Mouse (Mus musculus) heart, adult 8-10 months (tissue): Measurements from ENCODE around the gene Opa1. TPM values are rescaled to one million over a fixed set of nuclear protein-coding genes. Genes with fewer than 3 reads are reported as not detected.

Experiments used
- DNase-seq: peaks from one replicate; pipeline ENCODE4 v3.0.0; 2022; ENCODE audit warnings: low spot score
- total RNA-seq, 4 experiments: library from RNA; stranded (reverse); gene quantifications; 2 replicates each; pipeline ENCODE4 v1.2.4; 2022

The Opa1 gene
- total RNA-seq, 4 experiments from 2014 or later, result 148 to 189 (median 170) TPM

DNA sequence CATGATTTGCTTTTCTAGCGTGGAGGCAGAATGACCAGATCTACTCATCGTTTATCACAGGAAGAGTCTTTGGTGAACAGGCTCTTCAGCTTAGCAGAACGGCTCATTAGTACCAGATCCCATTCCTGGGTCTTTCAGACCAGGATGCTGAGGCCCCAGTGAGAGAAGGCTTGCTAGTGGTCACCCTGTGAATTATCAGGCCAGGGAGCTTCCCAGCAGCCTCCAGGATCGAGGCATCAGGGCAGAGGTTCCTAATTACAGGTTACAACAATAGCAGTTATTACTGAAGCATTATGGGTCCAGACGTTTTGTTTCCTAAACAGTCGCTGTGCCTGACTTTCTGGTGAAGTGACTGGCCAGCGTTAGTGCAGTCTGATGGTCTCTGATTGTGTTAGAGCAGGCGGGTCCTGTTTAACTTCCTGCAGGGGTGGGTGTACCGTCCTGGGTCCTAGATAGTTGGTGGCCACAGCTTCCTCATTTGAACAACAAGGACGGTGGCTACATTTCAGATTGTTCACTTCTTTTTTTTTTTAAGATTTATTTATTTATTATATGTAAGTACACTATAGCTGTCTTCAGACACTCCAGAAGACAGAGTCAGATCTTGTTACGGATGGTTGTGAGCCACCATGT lies 110.2 kb downstream of the Opa1 start:
- DNase-seq, result no peak

DNA sequence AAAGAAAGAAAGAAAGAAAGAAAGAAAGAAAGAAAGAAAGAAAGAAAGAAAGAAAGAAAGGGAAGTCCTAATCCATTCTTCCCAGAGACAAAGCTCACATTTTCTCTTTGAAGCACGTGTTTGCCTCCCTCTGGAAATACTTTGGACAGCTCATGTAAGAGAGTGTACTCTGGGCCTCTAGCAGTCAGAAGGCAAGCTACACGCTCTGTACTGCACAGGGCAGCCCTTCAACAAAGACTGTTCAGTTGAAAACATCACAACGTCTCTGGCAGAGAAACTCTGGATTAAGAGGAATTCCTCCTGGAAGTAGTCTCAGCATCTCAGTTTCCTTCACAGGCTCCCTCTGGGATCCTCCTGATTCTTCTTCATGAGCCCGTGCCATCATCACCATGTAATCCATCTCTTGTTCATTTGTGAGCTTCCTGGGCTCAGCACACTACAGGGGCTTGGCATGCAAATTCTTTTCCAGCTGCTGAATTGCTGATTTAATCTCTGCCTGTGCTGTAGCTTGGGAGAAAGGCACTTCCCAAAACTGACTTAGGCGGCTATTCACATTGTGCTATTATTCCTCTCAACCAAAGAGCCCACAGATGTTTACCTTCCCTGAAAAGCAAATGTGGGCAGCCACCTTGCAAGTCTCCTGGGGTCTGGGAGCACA lies 114.0 kb downstream of the Opa1 start:
- DNase-seq, result no peak

DNA sequence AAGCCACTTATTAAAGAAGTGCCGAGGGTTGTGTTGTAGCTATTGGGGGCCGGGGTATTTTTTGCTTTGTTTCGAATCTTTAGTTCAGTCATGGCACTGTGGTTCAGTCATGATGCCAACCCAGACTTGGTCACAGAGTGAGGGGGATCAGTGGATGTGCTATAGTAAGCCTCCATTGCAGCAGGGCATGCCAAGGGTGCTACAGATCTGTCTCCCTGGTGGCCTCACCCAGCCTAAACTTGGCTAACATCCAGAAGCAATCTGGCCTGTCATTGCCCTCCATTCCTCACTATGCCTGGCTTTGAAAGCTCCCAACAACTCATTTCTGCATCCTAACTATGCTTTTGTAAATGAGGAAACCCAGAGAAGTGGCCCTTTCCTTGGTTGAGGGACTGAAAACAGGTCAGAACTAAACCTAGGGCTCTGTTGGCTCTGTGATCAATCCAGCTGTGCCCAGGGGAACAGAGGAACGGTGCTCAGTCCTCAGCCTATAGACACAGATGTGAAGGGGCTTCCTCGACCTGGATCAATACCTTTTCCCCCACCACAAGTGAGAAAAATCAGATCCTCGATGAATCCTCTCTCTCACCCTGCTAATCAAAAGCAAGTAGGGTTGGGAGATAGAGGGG lies 114.8 kb downstream of the Opa1 start:
- no peak for DNase-seq

DNA sequence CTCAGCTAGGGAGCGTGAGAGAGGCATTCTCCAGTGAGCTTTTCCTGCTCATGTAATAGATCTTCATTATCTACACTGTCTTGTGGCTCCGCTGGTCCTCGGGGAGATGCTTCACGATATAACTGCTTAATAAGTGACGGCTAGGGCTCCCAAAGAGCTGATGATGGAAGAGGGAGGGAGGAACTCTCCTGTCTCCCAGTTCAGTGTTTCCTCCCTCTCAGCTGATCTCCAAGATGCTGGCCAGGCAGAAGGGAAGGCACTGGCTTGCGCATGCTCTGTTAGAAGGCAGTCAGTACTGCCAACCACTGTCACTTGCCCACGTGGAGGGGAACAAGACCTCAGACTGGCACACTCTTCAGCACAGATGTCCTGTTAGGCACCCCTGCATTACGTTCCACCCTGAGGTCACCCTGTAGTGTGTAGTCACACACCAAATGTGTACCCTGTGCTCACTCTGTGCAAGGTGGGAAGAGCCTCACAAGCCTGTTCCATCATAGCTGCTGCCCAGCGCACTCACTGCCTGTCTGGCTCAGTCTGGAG lies 115.4 kb downstream of the Opa1 start:
- no peak for DNase-seq

Other genes with a start within 250 kb of the Opa1 start
- not detected for gene Atp13a5, start 200.6 kb upstream of the Opa1 start, total RNA-seq
- under 1 TPM in 1 of 4 experiments, not detected in 3; 0.82 TPM for gene Atp13a4, start 34.5 kb upstream of the Opa1 start, total RNA-seq